Mouse (Mus musculus): ENCODE measurements around the gene Nrf1. TPM values are rescaled to one million over a fixed set of nuclear protein-coding genes. Genes with fewer than 3 reads are reported as not detected.
A peak's percentile ranks its signal among the peaks of the same experiment; 100 is the strongest.

Gene Nrf1
- 64.8 and 72.5 TPM in 2 replicates for polyA plus RNA-seq (2014; fragmentation: Nextera tagmentation; extraction: Ambion mirVana)

GRCm38 (mm10) chr6:30047271-30048162 is at the start of gene Nrf1:
Nrf1 (plus strand) TSS chr6:30047988.
- H3K27me3 ChIP-seq (replicated peaks; ENCODE audit: control insufficient read depth, insufficient read depth, low read length): no peaks in the 10 kb centered on the region
- H3K9ac ChIP-seq (ENCODE audit: low read depth, low read length): peak within 1 kb of the TSS; percentile 99
- under 1% methylated on average over 58 of the region's 78 CpGs for WGBS
- DNase-seq (ENCODE audit: low spot score): peak; percentile 93
- H3K4me1 ChIP-seq (replicated peaks; ENCODE audit: control insufficient read depth, insufficient read depth, low read length): peaks cover 11% of the 10 kb centered on the region
- ATAC-seq (replicated peaks; ENCODE audit: low FRiP score): peak; percentile 86
- peak within 1 kb of the TSS; percentile 70 for H3K4me2 ChIP-seq
- H3K36me3 ChIP-seq (ENCODE audit: control insufficient read depth, insufficient read depth, low read length): no peaks in the 10 kb centered on the region
- H3K4me3 ChIP-seq (ENCODE audit: low read depth, low read length): peak within 1 kb of the TSS; percentile 97
- no peaks in the 10 kb centered on the region for H3K9me3 ChIP-seq (ENCODE audit: control insufficient read depth, low read length)
- H3K27ac ChIP-seq (ENCODE audit: low read depth, low read length): peak within 1 kb of the TSS; percentile 99

DNA sequence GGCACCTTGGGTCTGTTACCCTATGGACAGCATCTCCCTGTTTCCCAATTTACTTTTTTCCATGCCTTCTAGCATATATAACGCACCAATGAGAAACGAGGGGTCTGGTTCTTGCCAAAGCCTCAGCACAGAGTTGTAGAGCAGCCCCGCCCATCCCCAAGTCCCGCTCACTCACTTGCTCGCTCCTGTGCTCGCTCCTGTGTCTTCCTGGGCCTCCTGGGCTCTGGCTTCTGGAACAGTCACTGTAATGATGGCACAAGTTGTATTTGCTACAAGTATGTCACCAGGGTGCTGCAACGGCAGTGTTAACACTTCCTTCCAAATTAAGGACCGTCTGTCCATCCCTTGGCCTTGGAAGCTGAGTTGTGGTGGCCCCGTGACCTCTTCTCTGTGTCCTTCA is 49.6 kb upstream of the Nrf1 start:
- Histone ChIP-seq H3K27me3 (replicated peaks; ENCODE audit: control insufficient read depth, insufficient read depth, low read length) (no peaks in the 10 kb centered on the region), H3K9me3 (ENCODE audit: control insufficient read depth, low read length) (no peaks in the 10 kb centered on the region)
- WGBS: 79% methylated on average over 9 of the region's 9 CpGs

DNA sequence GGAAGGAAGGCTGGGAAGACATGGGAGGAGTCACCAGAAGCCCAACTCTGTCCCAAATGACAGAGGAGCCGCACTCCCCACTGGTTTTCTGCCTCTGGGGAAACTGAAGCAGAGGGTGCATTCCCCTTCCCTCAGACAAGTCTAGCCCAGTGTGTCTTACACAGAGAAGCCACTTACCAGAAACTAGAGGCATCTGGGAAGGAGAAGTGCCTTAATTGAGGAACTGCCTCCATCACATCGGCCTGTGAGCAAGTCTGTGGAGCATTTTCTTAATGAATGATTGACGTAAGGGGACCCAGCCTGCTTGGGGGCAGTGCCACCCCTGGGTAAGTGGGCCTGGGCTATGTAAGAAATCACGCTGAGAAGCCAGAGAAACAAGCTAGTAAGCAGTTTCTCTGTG is 49.0 kb upstream of the Nrf1 start:
- Histone ChIP-seq H3K27ac (ENCODE audit: low read depth, low read length) (no peak overlapping the region), H3K9me3 (ENCODE audit: control insufficient read depth, low read length) (no peaks in the 10 kb centered on the region), H3K4me1 (replicated peaks; ENCODE audit: control insufficient read depth, insufficient read depth, low read length) (no peaks in the 10 kb centered on the region), H3K36me3 (ENCODE audit: control insufficient read depth, insufficient read depth, low read length) (no peaks in the 10 kb centered on the region), H3K4me3 (ENCODE audit: low read depth, low read length) (no peak overlapping the region), H3K27me3 (replicated peaks; ENCODE audit: control insufficient read depth, insufficient read depth, low read length) (no peaks in the 10 kb centered on the region), H3K4me2 (no peak overlapping the region), H3K9ac (ENCODE audit: low read depth, low read length) (no peak overlapping the region)
- no peak for ATAC-seq (replicated peaks; ENCODE audit: low FRiP score)
- WGBS: 50% methylated on average over 4 of the region's 4 CpGs
- DNase-seq (ENCODE audit: low spot score): no peak

More for the DNA sequence above, 49.6 kb upstream of the Nrf1 start:
- no peak overlapping the region for H3K4me2 ChIP-seq
- H3K9ac ChIP-seq (ENCODE audit: low read depth, low read length): no peak overlapping the region
- ATAC-seq (replicated peaks; ENCODE audit: low FRiP score) (no peak), DNase-seq (ENCODE audit: low spot score) (no peak)
- H3K36me3 ChIP-seq (ENCODE audit: control insufficient read depth, insufficient read depth, low read length): no peaks in the 10 kb centered on the region
- no peaks in the 10 kb centered on the region for H3K4me1 ChIP-seq (replicated peaks; ENCODE audit: control insufficient read depth, insufficient read depth, low read length)
- H3K4me3 ChIP-seq (ENCODE audit: low read depth, low read length): no peak overlapping the region
- no peak overlapping the region for H3K27ac ChIP-seq (ENCODE audit: low read depth, low read length)

DNA sequence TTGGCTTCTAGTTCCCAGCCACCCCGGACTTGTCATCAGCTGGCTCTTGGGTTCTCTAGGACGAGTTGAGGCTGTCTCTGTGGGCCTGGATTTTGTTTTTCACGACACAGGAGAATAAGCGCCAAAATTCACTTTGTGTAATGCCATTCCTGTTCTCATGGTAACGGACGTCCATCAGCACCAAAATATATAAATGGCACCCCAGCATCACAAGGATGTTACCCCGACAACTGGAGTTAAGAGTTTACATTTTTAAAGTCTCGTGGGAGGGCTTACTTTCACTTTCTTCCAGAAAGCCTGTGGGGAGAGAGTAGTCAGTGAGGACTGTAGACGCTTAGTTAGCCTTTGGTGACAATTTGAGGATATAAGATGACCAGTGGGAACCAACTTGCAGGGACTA is 45.2 kb upstream of the Nrf1 start:
- Histone ChIP-seq H3K9me3 (ENCODE audit: control insufficient read depth, low read length) (no peaks in the 10 kb centered on the region), H3K4me2 (no peak overlapping the region), H3K4me1 (replicated peaks; ENCODE audit: control insufficient read depth, insufficient read depth, low read length) (no peaks in the 10 kb centered on the region), H3K9ac (ENCODE audit: low read depth, low read length) (no peak overlapping the region), H3K36me3 (ENCODE audit: control insufficient read depth, insufficient read depth, low read length) (no peaks in the 10 kb centered on the region), H3K27ac (ENCODE audit: low read depth, low read length) (no peak overlapping the region), H3K27me3 (replicated peaks; ENCODE audit: control insufficient read depth, insufficient read depth, low read length) (no peaks in the 10 kb centered on the region), H3K4me3 (ENCODE audit: low read depth, low read length) (no peak overlapping the region)
- ATAC-seq (replicated peaks; ENCODE audit: low FRiP score) (no peak), DNase-seq (ENCODE audit: low spot score) (no peak)
- WGBS: 75% methylated on average over 9 of the region's 9 CpGs

GRCm38 (mm10) chr6:30005851-30006250 is 41.9 kb upstream of the Nrf1 start:
- 80% methylated on average over 1 of the region's 1 CpGs for WGBS
- ATAC-seq (replicated peaks; ENCODE audit: low FRiP score): no peak
- no peak overlapping the region for H3K9ac ChIP-seq (ENCODE audit: low read depth, low read length)

DNA sequence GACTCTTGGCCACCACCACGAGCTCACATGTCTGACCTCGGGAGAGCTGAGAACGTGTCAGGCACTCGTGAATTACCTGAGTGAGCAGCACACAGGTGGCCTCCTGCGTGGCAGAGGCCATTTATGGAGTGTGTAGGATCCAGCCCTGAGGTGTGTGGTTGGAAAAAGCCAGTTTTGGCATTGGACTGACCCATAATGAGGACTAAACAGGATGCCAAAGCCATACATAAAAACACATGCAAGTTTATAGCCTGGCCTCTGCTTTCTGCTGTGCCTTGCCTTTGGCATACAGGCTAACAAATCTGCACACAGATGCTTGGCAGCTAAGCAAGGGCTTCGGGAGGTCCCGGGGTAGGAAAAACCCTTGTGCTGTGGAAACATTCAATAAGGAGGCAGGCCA is 38.6 kb upstream of the Nrf1 start:
- Histone ChIP-seq H3K4me1 (replicated peaks; ENCODE audit: control insufficient read depth, insufficient read depth, low read length) (no peaks in the 10 kb centered on the region), H3K36me3 (ENCODE audit: control insufficient read depth, insufficient read depth, low read length) (no peaks in the 10 kb centered on the region), H3K9ac (ENCODE audit: low read depth, low read length) (no peak overlapping the region), H3K4me3 (ENCODE audit: low read depth, low read length) (no peak overlapping the region), H3K4me2 (no peak overlapping the region), H3K27ac (ENCODE audit: low read depth, low read length) (no peak overlapping the region), H3K9me3 (ENCODE audit: control insufficient read depth, low read length) (no peaks in the 10 kb centered on the region), H3K27me3 (replicated peaks; ENCODE audit: control insufficient read depth, insufficient read depth, low read length) (no peaks in the 10 kb centered on the region)
- WGBS: 85% methylated on average over 7 of the region's 7 CpGs
- no peak for ATAC-seq (replicated peaks; ENCODE audit: low FRiP score)
- no peak for DNase-seq (ENCODE audit: low spot score)

More at GRCm38 (mm10) chr6:30005851-30006250, 41.9 kb upstream of the Nrf1 start:
- no peaks in the 10 kb centered on the region for H3K4me1 ChIP-seq (replicated peaks; ENCODE audit: control insufficient read depth, insufficient read depth, low read length)
- DNase-seq (ENCODE audit: low spot score): no peak
- no peak overlapping the region for H3K4me3 ChIP-seq (ENCODE audit: low read depth, low read length)
- H3K27ac ChIP-seq (ENCODE audit: low read depth, low read length): no peak overlapping the region
- H3K36me3 ChIP-seq (ENCODE audit: control insufficient read depth, insufficient read depth, low read length): no peaks in the 10 kb centered on the region
- H3K4me2 ChIP-seq: no peak overlapping the region
- no peaks in the 10 kb centered on the region for H3K9me3 ChIP-seq (ENCODE audit: control insufficient read depth, low read length)
- H3K27me3 ChIP-seq (replicated peaks; ENCODE audit: control insufficient read depth, insufficient read depth, low read length): no peaks in the 10 kb centered on the region

DNA sequence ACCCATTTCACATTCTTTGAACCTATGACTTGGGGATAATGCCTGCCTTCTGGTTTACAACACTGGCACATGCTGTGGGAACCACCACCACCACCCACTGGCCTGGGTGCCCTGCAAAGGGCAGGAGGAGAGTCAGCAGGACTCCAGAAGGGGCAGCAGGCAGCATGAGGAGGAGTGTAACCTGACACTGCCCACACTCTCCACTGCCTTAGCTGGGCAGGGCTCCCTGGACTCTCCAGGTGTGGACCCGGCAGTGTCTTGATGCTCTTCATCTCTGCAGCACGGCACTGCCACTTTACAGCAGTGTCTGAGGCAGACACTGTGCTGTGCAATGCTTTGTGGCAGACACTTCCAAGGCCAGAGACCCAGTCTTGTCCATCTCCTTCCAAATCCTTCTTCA is 34.3 kb upstream of the Nrf1 start:
- H3K27me3 ChIP-seq (replicated peaks; ENCODE audit: control insufficient read depth, insufficient read depth, low read length): no peaks in the 10 kb centered on the region
- H3K27ac ChIP-seq (ENCODE audit: low read depth, low read length): no peak overlapping the region
- no peaks in the 10 kb centered on the region for H3K4me1 ChIP-seq (replicated peaks; ENCODE audit: control insufficient read depth, insufficient read depth, low read length)
- 53% methylated on average over 2 of the region's 2 CpGs for WGBS
- no peak overlapping the region for H3K4me3 ChIP-seq (ENCODE audit: low read depth, low read length)
- no peak for ATAC-seq (replicated peaks; ENCODE audit: low FRiP score)
- H3K9ac ChIP-seq (ENCODE audit: low read depth, low read length): no peak overlapping the region
- no peaks in the 10 kb centered on the region for H3K36me3 ChIP-seq (ENCODE audit: control insufficient read depth, insufficient read depth, low read length)
- no peaks in the 10 kb centered on the region for H3K9me3 ChIP-seq (ENCODE audit: control insufficient read depth, low read length)
- no peak for DNase-seq (ENCODE audit: low spot score)
- no peak overlapping the region for H3K4me2 ChIP-seq

GRCm38 (mm10) chr6:30014187-30014864 is 33.5 kb upstream of the Nrf1 start:
- Histone ChIP-seq H3K4me3 (ENCODE audit: low read depth, low read length) (no peak overlapping the region), H3K4me2 (no peak overlapping the region), H3K27ac (ENCODE audit: low read depth, low read length) (no peak overlapping the region), H3K9ac (ENCODE audit: low read depth, low read length) (no peak overlapping the region), H3K36me3 (ENCODE audit: control insufficient read depth, insufficient read depth, low read length) (no peaks in the 10 kb centered on the region), H3K4me1 (replicated peaks; ENCODE audit: control insufficient read depth, insufficient read depth, low read length) (no peaks in the 10 kb centered on the region), H3K27me3 (replicated peaks; ENCODE audit: control insufficient read depth, insufficient read depth, low read length) (no peaks in the 10 kb centered on the region), H3K9me3 (ENCODE audit: control insufficient read depth, low read length) (no peaks in the 10 kb centered on the region)
- ATAC-seq (replicated peaks; ENCODE audit: low FRiP score) (no peak), DNase-seq (ENCODE audit: low spot score) (no peak)
- 71% methylated on average over 5 of the region's 5 CpGs for WGBS
